Mouse (Mus musculus) large intestine, adult 2 months (tissue): ENCODE data around the gene Hoxb7. TPM values are rescaled to one million over a fixed set of nuclear protein-coding genes. Genes with fewer than 3 reads are reported as not detected.

Source experiments
- DNase-seq: peaks from one replicate; pipeline ENCODE4 v3.0.0-alpha.2; 2012; ENCODE audit warnings: low read depth, low spot score
- WGBS: fragments of 180-500 bp; shearing (Covaris S2); methylation state at CpG from one replicate; pipeline ENCODE4 v1.1.7; 2018; 5-methylcytosine and 5-hydroxymethylcytosine counted together
- polyA plus RNA-seq: library from polyadenylated mRNA; depleted of rRNA; stranded (reverse); fragments of >200 nt; gene quantifications from 2 replicates; pipeline ENCODE4 v1.2.3, GENCODE M21; 2012; rRNA removed

The Hoxb7 gene
- 1.4 and 6.5 TPM in 2 replicates for polyA plus RNA-seq

GRCm38 (mm10) chr11:96285771-96286738, at the start of gene Hoxb7:
TSS of gene Hoxb7 (plus strand) at chr11:96286623.
- no peak for DNase-seq
- WGBS, result 2% methylated on average over 43 of the region's 43 CpGs

- DNase-seq, result peak; percentile 33
- WGBS, result 1% methylated on average over 7 of the region's 7 CpGs
These were observed 46.2 kb upstream of the Hoxb7 start for GRCm38 (mm10) chr11:96240211-96240610.

- 2% methylated on average over 14 of the region's 14 CpGs for WGBS
- no peak for DNase-seq
These were observed 35.5 kb upstream of the Hoxb7 start for GRCm38 (mm10) chr11:96250901-96251300.

- under 1% methylated on average over 46 of the region's 46 CpGs for WGBS
- no peak for DNase-seq
These were observed 34.9 kb upstream of the Hoxb7 start for GRCm38 (mm10) chr11:96251480-96252031.

GRCm38 (mm10) chr11:96252541-96253120, 33.8 kb upstream of the Hoxb7 start:
- 11% methylated on average over 12 of the region's 12 CpGs for WGBS
- DNase-seq, result no peak

GRCm38 (mm10) chr11:96254221-96254620, 32.2 kb upstream of the Hoxb7 start:
- peak; percentile 28 for DNase-seq
- WGBS, result 3% methylated on average over 11 of the region's 11 CpGs

GRCm38 (mm10) chr11:96255111-96255995, 31.1 kb upstream of the Hoxb7 start:
- no peak for DNase-seq

GRCm38 (mm10) chr11:96255996-96256445, 30.4 kb upstream of the Hoxb7 start:
- 9% methylated on average over 14 of the region's 14 CpGs for WGBS

More at GRCm38 (mm10) chr11:96255111-96255995, 31.1 kb upstream of the Hoxb7 start:
- WGBS, result 4% methylated on average over 39 of the region's 39 CpGs

GRCm38 (mm10) chr11:96257141-96257540, 29.3 kb upstream of the Hoxb7 start:
- WGBS, result 25% methylated on average over 2 of the region's 2 CpGs
- no peak for DNase-seq

More at GRCm38 (mm10) chr11:96255996-96256445, 30.4 kb upstream of the Hoxb7 start:
- DNase-seq, result no peak

- no peak for DNase-seq
- 11% methylated on average over 2 of the region's 2 CpGs for whole genome bisulfite sequencing
These were observed 27.4 kb upstream of the Hoxb7 start for GRCm38 (mm10) chr11:96259038-96259437.

- peak; percentile 71 for DNase-seq
- 0% methylated on average over 1 of the region's 1 CpGs for WGBS
These were observed 26.9 kb upstream of the Hoxb7 start for GRCm38 (mm10) chr11:96259511-96259910.

- WGBS, result 6% methylated on average over 23 of the region's 23 CpGs
- DNase-seq, result peak; percentile 48
These were observed 26.0 kb upstream of the Hoxb7 start for GRCm38 (mm10) chr11:96260310-96260970.

- WGBS, result 3% methylated on average over 24 of the region's 24 CpGs
These were observed 25.0 kb upstream of the Hoxb7 start for GRCm38 (mm10) chr11:96261323-96261890.

GRCm38 (mm10) chr11:96262262-96262830, 24.1 kb upstream of the Hoxb7 start:
- WGBS, result 18% methylated on average over 6 of the region's 6 CpGs
- DNase-seq, result no peak

More at GRCm38 (mm10) chr11:96261323-96261890, 25.0 kb upstream of the Hoxb7 start:
- peak; percentile 67 for DNase-seq

GRCm38 (mm10) chr11:96263636-96264389, 22.6 kb upstream of the Hoxb7 start:
- WGBS, result 8% methylated on average over 33 of the region's 33 CpGs
- DNase-seq, result no peak

GRCm38 (mm10) chr11:96264390-96265020, 21.9 kb upstream of the Hoxb7 start:
- 24% methylated on average over 8 of the region's 8 CpGs for WGBS
- no peak for DNase-seq

GRCm38 (mm10) chr11:96265954-96266353, 20.5 kb upstream of the Hoxb7 start:
- DNase-seq, result no peak
- WGBS, result 9% methylated on average over 7 of the region's 7 CpGs
